Mouse (Mus musculus): ENCODE measurements around the gene Tufm. TPM values are rescaled to one million over a fixed set of nuclear protein-coding genes. Genes with fewer than 3 reads are reported as not detected.

Tufm gene
- polyA plus RNA-seq, 1 experiment from 2014 or later: 116 TPM

GRCm38 (mm10) chr7:126535766-126536165, 48.6 kb downstream of the Tufm start:
- ATAC-seq (ENCODE audit: low FRiP score) (no peak), DNase-seq (ENCODE audit: low spot score) (peak; percentile 28)
- peaks cover 14% of the 10 kb centered on the region for H3K27me3 ChIP-seq (ENCODE audit: control insufficient read depth, insufficient read depth, low read length)
- H3K4me2 ChIP-seq (replicated peaks): peak overlapping the region; percentile 79
- H3K9ac ChIP-seq: peak overlapping the region; percentile 56
- H3K4me3 ChIP-seq (replicated peaks; ENCODE audit: low read length): peak overlapping the region; percentile 41
- no peak overlapping the region for H3K27ac ChIP-seq
- H3K9me3 ChIP-seq (ENCODE audit: control insufficient read depth, low read length): no peaks in the 10 kb centered on the region
- H3K4me1 ChIP-seq (replicated peaks; ENCODE audit: control insufficient read depth, insufficient read depth, low read length): no peaks in the 10 kb centered on the region
- WGBS: 2% methylated on average over 28 of the region's 28 CpGs
- H3K36me3 ChIP-seq (replicated peaks; ENCODE audit: control insufficient read depth, insufficient read depth): no peaks in the 10 kb centered on the region

GRCm38 (mm10) chr7:126536466-126536865, 49.3 kb downstream of the Tufm start:
- H3K4me1 ChIP-seq (replicated peaks; ENCODE audit: control insufficient read depth, insufficient read depth, low read length): no peaks in the 10 kb centered on the region
- H3K4me3 ChIP-seq (replicated peaks; ENCODE audit: low read length): peak overlapping the region; percentile 41
- H3K9me3 ChIP-seq (ENCODE audit: control insufficient read depth, low read length): no peaks in the 10 kb centered on the region
- DNase-seq (ENCODE audit: low spot score): no peak
- no peaks in the 10 kb centered on the region for H3K36me3 ChIP-seq (replicated peaks; ENCODE audit: control insufficient read depth, insufficient read depth)
- peak overlapping the region; percentile 56; the same call in 1 of the 2 replicates for H3K9ac ChIP-seq
- no peak overlapping the region for H3K27ac ChIP-seq
- 53% methylated on average over 9 of the region's 9 CpGs for WGBS
- ATAC-seq (ENCODE audit: low FRiP score): no peak
- peak overlapping the region; percentile 79 for H3K4me2 ChIP-seq (replicated peaks)
- peaks cover 14% of the 10 kb centered on the region for H3K27me3 ChIP-seq (ENCODE audit: control insufficient read depth, insufficient read depth, low read length)

- WGBS: 83% methylated on average over 5 of the region's 5 CpGs
- no peak overlapping the region for H3K4me2 ChIP-seq (replicated peaks)
- no peak for DNase-seq (ENCODE audit: low spot score)
- no peak overlapping the region for H3K27ac ChIP-seq
- H3K27me3 ChIP-seq (ENCODE audit: control insufficient read depth, insufficient read depth, low read length): peaks cover 14% of the 10 kb centered on the region
- ATAC-seq (ENCODE audit: low FRiP score): no peak
- H3K36me3 ChIP-seq (replicated peaks; ENCODE audit: control insufficient read depth, insufficient read depth): no peaks in the 10 kb centered on the region
- no peaks in the 10 kb centered on the region for H3K4me1 ChIP-seq (replicated peaks; ENCODE audit: control insufficient read depth, insufficient read depth, low read length)
- H3K4me3 ChIP-seq (replicated peaks; ENCODE audit: low read length): no peak overlapping the region
- H3K9me3 ChIP-seq (ENCODE audit: control insufficient read depth, low read length): no peaks in the 10 kb centered on the region
- H3K9ac ChIP-seq: no peak overlapping the region
These were observed 50.8 kb downstream of the Tufm start for GRCm38 (mm10) chr7:126537820-126538585.

Other genes with a start within 250 kb of the Tufm start
- 290 and 319 TPM in 2 replicates for gene Sbk1, start 214.7 kb upstream of the Tufm start, polyA plus RNA-seq (2014; fragmentation: Nextera tagmentation; extraction: Ambion mirVana)
- 0.77 and 0.78 TPM in 2 replicates for gene Lat, start 117.8 kb upstream of the Tufm start, polyA plus RNA-seq (2014; fragmentation: Nextera tagmentation; extraction: Ambion mirVana)
- gene Spns1, start 109.9 kb upstream of the Tufm start, polyA plus RNA-seq (2014; fragmentation: Nextera tagmentation; extraction: Ambion mirVana): 64.5 and 67.9 TPM in 2 replicates
- 3.9 and 4.0 TPM in 2 replicates for gene Nfatc2ip, start 90.6 kb upstream of the Tufm start, polyA plus RNA-seq (2014; fragmentation: Nextera tagmentation; extraction: Ambion mirVana)
- gene Cd19, start 72.5 kb upstream of the Tufm start, polyA plus RNA-seq (2014; fragmentation: Nextera tagmentation; extraction: Ambion mirVana): not detected in 2 replicates
- gene Rabep2, start 58.6 kb upstream of the Tufm start, polyA plus RNA-seq (2014; fragmentation: Nextera tagmentation; extraction: Ambion mirVana): 18.9 and 20.2 TPM in 2 replicates
- 0.30 and 0.31 TPM in 2 replicates for gene Atp2a1, start 24.3 kb upstream of the Tufm start, polyA plus RNA-seq (2014; fragmentation: Nextera tagmentation; extraction: Ambion mirVana)
- 60.3 and 64.1 TPM in 2 replicates for gene Sh2b1, start 11.9 kb upstream of the Tufm start, polyA plus RNA-seq (2014; fragmentation: Nextera tagmentation; extraction: Ambion mirVana)
- 72.6 and 73.7 TPM in 2 replicates for gene Atxn2l, start 16.1 kb downstream of the Tufm start, polyA plus RNA-seq (2014; fragmentation: Nextera tagmentation; extraction: Ambion mirVana)
- 162 and 165 TPM in 2 replicates for gene Eif3c, start 79.0 kb downstream of the Tufm start, polyA plus RNA-seq (2014; fragmentation: Nextera tagmentation; extraction: Ambion mirVana)
- gene Apobr, start 97.6 kb downstream of the Tufm start, polyA plus RNA-seq (2014; fragmentation: Nextera tagmentation; extraction: Ambion mirVana): 0.26 and 0.36 TPM in 2 replicates
- 24.7 and 24.8 TPM in 2 replicates for gene Cln3, start 98.5 kb downstream of the Tufm start, polyA plus RNA-seq (2014; fragmentation: Nextera tagmentation; extraction: Ambion mirVana)
- gene Il27, start 107.6 kb downstream of the Tufm start, polyA plus RNA-seq (2014; fragmentation: Nextera tagmentation; extraction: Ambion mirVana): not detected in 2 replicates
- 11.4 and 12.4 TPM in 2 replicates for gene Nupr1, start 143.5 kb downstream of the Tufm start, polyA plus RNA-seq (2014; fragmentation: Nextera tagmentation; extraction: Ambion mirVana)
- 58.0 and 61.1 TPM in 2 replicates for gene Sgf29, start 161.9 kb downstream of the Tufm start, polyA plus RNA-seq (2014; fragmentation: Nextera tagmentation; extraction: Ambion mirVana)
- 2.5 and 5.3 TPM in 2 replicates for gene Sult1a1, start 189.1 kb downstream of the Tufm start, polyA plus RNA-seq (2014; fragmentation: Nextera tagmentation; extraction: Ambion mirVana)
- gene Bola2, start 208.0 kb downstream of the Tufm start, polyA plus RNA-seq (2014; fragmentation: Nextera tagmentation; extraction: Ambion mirVana): 124 and 159 TPM in 2 replicates
- 10.7 and 10.9 TPM in 2 replicates for gene Slx1b, start 208.4 kb downstream of the Tufm start, polyA plus RNA-seq (2014; fragmentation: Nextera tagmentation; extraction: Ambion mirVana)
- gene Coro1a, start 220.4 kb downstream of the Tufm start, polyA plus RNA-seq (2014; fragmentation: Nextera tagmentation; extraction: Ambion mirVana): 82.2 and 99.7 TPM in 2 replicates